Mouse (Mus musculus): ENCODE measurements around the gene Ccdc102a.

Ccdc102a gene

DNA sequence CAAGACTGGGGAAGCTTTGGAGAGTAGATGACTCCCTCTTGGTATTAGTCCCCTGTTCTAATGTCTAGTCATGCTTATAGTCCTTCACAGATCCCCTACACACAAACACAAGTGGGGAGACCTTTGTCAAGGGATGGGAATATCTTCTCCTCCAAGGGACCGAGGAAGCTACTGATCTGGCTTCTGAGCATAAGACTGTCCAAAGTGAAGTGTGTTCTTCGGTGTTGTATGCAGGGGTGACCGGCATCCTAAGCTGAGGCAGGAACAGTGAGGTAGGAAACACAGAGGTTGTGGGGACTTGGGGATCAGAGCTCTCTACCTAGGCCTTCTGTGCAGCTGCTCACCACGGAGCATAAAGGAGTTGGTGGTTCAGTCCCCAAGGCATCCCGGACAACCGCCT is 4.3 kb upstream of the Ccdc102a start:
- ATAC-seq (ENCODE audit: low TSS enrichment): no peak

DNA sequence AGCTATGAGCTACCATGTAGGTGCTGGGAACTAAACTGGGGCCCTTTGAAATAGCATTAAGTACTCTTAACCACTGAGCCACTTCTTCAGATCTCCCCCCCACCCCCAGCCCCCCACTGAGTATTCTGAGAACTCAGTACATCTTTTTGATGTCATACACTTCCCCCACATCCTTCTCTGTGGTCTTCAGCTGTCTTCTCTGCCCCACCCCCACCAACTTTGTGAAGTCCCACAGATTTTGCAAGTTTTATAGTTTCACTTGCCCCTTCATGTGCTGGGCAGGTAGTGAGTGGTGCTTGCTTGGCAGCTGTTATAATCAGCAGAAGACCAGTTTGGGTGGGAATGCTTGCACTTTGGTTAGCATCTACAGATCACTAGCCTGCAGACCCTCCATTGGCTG is 1.4 kb upstream of the Ccdc102a start:
- no peak for ATAC-seq (ENCODE audit: low TSS enrichment)

DNA sequence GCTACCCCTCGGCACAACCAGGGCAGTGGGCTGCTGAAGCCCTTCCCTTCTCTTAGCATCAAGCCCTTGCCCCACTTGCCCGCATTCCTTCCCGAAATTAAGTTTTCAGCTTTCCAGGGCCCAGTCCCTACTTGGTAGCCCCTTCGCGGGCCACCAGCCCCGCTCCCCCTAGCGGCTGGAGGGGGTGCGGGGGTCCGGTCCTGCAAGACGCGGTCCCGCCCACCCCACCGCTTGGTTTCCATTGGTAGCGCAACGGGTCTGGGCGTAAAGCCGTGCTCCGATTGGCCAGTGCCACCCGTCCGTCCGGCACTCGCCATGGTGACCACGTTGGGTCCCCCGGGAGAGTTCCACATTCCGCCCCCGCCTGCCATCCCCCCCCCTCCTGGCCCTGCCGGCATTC is 546 bp downstream of the Ccdc102a start:
- ATAC-seq (ENCODE audit: low TSS enrichment): peak; percentile 64

DNA sequence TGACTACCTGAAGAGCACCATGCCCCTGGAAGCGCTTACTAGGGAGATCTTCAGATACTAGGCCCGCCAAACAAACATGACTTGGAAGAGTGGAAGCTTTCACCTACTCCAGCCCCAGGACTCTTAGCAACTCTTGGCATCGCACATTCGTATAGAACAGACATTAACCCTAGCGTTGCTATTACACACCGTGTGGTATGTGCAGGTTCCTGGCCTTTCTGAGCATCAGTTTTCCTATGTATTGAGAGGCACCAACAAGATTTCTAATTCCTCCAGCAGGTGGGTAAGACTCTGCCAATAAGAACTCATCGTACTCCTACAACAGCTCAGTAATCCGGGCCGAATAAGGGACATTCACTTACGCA is 956 bp downstream of the Ccdc102a start:
- no peak for ATAC-seq (ENCODE audit: low TSS enrichment)

DNA sequence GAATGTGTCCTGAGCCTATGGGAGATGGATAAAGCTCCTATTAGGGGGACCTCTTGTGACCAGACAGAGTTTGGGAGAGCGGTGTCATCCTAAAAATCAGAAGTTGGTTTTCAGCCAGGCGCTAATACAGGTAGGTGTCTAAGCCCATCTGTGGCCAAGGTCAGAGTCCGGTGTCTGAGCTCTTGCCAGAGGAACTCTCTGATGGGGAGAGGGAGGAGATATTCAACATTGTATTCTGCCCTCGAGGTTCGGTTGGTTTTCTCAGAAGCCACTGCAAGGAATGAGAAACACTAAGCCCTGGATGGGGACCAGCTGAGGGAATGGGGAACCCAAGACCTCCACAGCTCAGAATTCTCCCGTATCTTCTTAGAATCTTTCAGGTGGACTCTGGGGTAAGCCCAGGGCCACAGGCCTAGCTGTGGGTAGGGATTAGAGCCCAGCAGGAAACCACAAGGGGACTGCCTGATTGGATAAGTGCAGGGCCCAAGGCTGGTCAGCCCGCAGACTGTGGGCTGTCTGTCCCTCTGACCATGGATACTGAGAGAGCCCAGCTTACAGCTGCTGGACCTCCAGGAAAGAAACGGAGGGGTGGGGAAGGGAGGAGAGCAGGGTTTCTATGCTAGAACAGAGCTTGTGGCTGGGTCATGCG is 1.5 kb downstream of the Ccdc102a start:
- ATAC-seq (ENCODE audit: low TSS enrichment): no peak

DNA sequence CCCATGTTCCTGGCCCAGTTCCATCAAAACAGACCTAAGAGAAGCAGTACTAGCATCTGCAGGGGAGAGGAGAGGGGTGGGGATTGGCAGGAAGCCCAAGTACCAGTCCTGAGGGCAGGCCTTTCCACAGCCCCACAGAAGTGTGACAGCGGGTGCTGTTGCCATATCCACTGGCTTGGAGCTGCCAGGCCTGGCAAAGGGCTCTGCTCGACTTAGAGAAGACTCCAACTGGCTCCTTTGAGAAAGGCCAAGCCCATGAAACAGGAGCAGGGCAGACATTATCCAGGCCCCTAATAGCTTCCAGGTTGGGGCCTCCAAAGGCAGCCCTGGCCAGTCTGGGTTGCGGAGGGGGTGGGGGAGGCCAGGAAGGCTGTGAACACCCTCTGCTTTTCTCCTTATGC is 3.2 kb downstream of the Ccdc102a start:
- no peak for ATAC-seq (ENCODE audit: low TSS enrichment)

DNA sequence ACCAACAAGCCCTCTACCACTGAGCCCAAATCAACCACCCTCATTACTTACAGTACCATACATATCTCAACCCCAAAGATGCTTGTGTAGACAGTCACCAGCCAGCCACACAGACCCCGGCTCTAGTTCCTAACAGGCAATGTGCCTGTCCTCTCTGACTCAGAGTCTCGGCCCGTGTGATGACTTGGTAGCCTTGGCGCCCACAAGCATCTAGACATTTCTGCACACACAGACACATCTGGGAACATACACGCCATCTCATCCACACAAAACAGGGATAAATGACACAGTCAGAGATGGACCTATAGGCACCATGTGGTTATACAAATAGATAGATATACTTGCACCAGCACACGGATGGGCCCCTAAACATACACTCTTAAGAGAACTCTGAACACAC is 3.6 kb downstream of the Ccdc102a start:
- ATAC-seq (ENCODE audit: low TSS enrichment): no peak

DNA sequence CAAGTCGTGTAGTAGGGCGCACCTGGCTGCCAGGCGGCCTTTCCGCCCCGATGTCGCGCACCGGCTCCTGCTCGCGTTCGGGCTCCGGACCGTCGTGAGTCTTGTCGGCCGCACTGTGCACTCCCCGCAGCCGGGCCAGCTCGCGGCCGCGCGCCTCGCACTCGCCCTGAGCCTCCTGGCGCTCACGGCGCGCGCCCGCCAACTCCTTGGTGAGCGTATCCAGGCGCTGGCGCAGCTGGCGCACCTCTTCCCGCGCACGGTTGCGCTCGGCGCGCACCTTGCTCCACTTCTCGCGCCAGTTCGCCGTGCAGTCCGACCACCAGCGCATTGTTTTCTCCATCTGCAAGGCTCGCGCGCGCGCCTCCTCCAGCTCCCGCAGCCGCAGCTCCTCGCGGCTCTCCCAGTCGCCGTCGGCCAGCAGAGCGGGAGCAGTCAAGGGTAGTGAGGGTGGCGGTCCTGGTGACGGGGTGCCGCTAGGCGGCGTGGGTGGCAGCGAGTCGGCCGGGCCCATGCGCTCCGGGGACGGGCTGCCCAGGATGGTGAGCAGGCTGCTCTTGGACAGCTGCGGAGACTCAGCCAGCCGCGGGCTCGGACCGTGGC is 4.7 kb downstream of the Ccdc102a start:
- peak; percentile 69 for ATAC-seq (ENCODE audit: low TSS enrichment)

DNA sequence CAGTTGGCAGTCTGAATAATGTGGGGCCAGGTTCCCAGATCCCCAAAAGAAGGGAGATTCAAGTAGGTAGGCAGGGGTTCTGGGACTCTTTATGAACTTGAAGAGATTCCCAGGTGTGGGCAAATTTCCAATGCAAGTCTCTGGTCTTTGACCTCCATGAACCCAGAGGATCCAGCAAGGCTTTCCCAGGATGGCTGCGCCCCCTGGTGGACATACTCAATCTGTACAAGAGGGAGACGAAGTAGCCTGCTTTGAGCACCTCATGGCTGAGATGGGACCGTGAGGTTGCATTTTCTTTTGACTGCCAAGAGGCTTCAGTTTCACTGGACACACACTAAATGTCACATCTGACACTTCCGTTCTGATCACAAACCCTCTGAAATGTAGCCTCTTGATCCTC is 9.1 kb downstream of the Ccdc102a start:
- ATAC-seq (ENCODE audit: low TSS enrichment): peak; percentile 73

DNA sequence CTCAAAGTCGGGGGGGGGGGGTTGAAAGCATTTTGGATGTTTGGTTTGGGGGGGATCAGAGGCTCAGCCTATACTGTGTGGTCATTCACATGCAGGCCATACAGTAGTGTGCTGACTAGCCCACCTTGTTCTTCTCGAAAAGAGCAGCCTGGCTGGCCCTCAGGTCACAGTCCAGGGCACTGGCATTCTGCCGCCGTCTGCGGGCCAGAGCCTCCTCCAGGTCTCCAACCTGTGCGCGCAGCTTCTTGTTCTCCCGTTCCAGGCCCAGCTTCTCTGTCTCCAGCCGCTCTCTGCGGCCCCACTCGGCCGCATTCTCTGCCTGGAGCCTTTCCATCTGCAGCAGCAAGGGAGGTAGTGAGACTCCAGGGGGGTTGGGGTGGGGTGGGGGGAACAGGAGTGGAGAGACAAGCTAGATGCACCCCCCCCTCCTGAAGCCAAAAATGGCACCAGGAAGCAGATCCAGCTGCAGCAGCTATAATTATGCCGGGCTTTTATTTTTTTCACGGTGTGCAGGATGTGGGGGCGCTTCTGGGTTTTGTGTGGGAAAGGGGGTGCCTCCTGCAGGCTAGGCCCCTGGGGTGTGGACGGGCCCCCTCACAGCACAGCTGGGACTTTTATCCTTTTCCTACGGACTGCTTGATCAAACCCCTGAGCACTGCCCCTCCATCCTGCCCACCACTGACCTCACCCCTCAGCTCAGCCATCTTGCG is 10.2 kb downstream of the Ccdc102a start:
- no peak for ATAC-seq (ENCODE audit: low TSS enrichment)

DNA sequence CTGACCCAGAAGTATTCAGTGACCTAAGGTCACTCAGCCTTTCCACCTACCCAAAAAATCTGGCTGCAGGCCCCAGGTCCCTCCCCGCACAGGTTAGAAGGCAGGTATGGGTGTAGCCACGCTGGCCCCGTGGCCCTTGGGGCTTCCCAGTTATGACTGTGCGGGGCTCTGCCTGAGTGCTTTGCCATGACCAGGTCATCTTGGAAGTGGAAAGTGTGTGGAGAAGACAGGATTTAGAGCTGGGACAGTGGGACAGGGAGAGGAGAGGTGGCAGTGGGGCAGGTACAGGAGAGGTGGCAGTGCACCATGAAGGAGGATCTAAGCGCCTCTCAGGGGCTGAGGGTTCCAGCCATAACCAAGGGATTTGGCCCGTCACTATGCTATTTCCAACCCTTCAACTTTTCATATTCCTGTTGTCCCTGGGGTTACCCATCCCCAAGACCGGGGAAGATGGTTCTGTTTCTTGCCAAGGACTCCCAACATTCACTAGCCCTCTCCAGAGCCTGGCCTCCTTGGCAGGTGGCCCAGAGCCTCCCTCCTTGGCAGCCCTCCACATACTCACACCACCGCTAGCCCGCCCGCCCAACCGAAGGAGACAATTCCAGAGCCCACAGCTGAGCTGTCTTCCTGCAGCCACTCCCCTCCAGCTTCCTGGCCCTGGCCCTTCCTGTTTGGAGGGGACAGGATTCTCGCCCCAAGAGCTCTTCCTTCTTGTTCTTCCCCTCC is 13.3 kb downstream of the Ccdc102a start:
- ATAC-seq (ENCODE audit: low TSS enrichment): no peak

DNA sequence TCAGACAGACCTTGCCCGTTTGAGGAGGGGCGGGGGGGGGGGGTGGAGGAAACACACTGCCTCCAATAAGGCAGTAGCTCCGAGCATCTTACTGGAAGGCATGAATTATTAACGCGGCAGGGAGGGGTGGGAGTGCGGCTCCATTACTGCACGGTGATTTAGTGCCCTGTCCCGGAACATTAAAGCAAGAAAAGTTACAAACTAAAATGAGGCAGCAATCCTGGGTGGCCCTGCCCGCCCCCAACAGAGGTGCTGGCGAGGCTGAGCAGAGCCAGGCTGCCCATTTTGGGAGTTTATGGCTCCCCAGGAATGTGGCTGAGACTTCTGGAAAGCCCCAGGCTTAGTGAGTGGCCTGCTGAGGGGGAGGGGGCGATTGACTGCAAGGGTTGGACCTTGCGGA is 14.2 kb downstream of the Ccdc102a start:
- ATAC-seq (ENCODE audit: low TSS enrichment): no peak

DNA sequence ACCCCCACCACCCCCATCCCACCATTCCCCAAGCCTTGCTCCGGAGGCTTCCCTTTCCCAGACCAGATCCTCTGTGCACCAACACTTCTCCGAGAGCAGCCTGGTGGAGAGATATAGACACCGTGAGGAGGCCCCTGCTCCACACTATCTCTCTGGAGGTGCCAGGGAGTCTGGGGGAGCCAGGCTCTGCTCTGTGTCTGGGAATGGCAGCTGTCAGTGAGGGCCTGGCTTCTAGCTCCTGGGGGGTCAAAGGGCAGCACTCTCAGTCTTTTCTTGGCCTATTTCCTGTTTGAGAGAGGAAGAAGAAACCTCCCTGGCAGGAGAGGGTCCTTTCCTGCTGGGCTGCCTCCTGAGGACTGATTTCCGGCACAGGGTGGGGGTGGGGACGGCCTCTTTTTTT is 16.9 kb downstream of the Ccdc102a start:
- no peak for ATAC-seq (ENCODE audit: low TSS enrichment)

DNA sequence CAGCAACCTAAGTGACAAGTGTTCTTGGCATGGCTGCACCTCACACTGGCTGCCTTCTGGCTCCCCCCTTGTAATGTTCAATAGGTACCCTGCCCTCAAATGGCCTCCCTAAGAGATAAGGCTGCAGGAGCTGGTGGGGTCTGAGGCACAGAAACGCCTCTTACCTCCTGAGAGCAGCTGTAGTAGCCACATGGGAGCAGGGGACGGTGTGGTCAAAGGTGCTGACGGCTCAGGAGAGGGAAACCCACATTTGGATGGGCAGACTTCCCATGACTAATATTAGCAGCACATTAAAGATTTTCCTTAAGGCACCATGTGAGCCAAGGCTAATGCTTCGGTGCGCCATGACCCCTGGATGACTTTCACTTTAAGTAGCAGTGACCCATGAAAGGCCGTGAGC is 17.3 kb downstream of the Ccdc102a start:
- ATAC-seq (ENCODE audit: low TSS enrichment): no peak

DNA sequence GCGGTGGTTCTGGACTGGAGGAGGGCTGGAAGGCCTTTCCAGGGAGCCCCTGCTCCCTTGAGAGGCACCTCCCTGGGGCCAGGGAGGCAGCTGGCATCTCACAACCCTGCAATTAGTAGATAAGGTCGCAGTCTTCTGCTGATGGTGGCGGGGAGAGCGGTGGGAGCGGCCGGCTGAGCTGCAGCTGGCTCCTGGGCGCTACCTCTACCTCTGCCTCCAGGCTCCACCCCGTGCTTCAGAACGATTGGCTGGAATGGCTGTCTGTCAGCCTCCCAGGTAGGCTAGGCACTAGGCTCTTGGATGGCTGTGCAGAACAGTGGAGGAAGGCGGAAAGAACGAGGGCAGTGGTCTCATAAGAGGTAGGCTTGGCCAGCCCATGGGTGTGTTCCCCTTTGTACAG is 18.6 kb downstream of the Ccdc102a start:
- no peak for ATAC-seq (ENCODE audit: low TSS enrichment)

DNA sequence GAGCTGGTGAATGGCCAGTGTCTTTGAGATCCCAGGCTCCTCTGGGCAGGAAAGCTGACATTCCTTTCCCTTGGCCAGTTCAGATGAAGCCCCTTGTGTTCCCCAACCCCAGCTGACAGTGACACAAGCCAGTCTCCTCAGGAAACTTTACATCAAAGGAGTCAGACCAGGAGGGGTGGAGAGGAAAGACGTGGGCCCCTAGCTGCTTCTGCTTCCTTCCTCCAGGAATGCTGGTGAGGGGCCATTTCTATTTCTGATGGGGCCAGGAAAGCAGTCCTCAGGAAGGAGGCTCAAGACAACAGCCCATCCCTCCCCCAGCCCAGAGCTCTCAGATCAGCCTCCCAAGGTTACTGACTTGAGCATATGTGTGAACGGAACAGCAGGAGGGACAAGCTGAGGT is 25.0 kb downstream of the Ccdc102a start:
- ATAC-seq (ENCODE audit: low TSS enrichment): no peak

DNA sequence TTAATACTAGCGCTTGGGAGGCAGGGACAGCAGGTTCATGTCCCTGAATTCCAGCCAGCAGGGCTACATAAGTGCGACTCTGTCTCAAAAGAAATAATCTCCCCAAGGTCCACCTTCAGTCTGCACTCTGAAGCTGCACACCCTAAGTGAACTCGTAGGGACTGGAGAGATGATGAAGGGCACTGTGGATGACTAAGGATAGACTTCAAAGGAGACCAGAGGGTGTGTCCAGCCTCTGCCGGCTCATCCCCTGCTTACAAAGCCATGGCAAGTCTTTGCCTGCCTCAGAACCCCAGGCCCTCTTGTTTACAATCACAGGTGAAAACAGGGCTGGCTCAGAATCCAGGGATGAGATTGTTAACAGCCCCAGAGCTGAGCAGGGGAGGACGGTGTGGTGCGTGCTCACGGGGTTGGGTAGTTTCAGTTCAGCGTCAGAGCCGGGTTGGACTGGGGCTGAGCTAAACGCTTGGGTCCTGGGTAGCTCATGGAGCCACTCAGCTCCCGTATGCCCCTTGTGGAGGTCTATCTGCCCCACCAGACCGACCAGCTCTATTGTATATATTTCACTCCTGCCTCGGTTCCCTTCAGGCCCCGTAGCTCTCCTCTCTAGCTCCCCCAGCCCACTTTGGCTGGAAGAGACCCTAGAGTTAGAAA is 29.4 kb downstream of the Ccdc102a start:
- ATAC-seq (ENCODE audit: low TSS enrichment): no peak

DNA sequence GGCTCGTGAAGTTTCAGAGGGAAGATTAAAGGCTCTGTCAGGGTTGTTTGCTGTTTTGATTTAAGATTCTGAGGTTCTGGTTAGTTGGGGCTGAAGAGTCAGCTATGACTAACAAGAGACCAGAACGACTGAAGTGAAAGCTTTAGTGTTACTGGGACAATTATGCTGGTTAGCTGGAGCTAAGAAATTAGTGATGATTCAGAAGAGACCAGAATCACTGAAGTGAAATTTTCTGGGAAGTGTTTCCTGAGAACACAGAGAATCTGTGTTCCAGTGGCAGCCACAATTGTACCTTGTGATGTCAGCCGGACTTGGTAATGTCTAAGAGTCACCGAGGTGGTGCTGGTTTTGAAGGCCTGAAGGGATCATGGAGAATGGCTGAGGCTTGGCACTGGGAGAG is 37.2 kb downstream of the Ccdc102a start:
- no peak for ATAC-seq (ENCODE audit: low TSS enrichment)

DNA sequence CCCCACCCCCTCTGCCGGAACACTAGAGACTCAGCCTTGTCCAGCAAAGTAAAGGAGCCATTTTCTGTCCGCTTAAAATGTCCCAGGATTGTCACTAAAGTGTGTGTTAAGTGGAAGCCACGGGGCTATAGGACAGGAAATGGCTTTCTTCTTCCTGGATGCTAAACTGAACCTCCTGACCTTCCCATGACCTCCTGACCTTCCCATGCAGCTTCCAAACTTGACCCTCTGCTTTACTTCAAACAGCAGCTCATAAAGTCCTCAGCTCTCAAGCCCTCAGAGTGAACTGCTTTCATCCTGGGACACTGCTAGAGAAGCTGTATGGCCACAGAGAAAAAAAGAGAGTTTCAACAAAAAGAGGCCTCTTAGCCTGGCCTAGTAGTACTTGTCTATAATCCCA is 41.1 kb downstream of the Ccdc102a start:
- no peak for ATAC-seq (ENCODE audit: low TSS enrichment)

DNA sequence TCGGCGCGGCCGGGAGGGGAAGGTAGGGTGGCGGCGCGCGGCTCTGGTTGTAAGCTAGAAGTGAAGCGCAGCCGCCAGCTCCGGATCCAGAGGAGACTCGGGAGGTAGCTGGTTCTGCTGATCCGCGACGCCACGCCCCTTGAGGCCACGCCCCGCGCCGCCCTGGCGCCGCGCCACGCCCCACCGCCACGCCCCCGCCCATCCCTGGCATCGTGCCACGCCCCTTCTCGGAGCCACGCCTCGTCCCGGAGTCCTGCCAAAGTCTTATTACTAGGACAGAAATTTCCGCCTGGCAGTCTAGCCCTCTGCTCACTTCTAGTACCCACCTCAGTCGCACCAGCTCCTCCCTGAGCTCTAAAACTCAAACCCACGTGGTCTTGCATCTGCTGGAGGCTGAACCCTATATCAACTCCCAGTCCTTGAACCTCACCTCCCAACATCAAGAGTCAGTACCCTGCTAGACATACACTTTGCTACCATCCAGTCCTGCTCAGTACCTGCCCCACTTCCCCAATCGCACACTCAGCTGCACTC is 41.6 kb downstream of the Ccdc102a start, which contains the start of gene Dok4:
TSS of gene Dok4 (minus strand) at position 134 of the 534 bp plus-strand sequence.
- ATAC-seq (ENCODE audit: low TSS enrichment): peak; percentile 68

DNA sequence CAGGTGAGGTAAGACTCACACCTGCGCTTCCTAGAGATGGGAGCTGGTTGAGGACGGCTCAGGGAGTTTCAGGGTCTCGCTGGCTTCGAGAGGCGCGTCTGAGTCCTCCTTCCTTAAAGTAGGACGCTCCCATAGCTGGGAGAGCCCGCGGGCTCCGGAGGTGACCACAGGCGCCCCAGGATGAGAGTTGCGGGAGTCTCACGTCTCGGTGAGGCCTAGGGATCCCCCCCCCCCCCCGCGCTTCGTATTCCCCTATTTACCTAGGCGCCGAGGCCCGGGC is 42.1 kb downstream of the Ccdc102a start:
- no peak for ATAC-seq (ENCODE audit: low TSS enrichment)
